Mouse (Mus musculus) kidney, embryonic 14.5 days (tissue): ENCODE results near the gene Focad. TPM values are rescaled to one million over a fixed set of nuclear protein-coding genes. Genes with fewer than 3 reads are reported as not detected.
A peak's percentile ranks its signal among the peaks of the same experiment; 100 is the strongest.

ENCODE experiments used
- ATAC-seq: fragments of 200-750 bp; cut with Nextera tagmentation; 2 replicates; pipeline ENCODE4 v1.8.0; 2017; ENCODE audit warnings: moderate number of reproducible peaks, mild to moderate bottlenecking, moderate TSS enrichment, moderate library complexity; ENCODE audit not compliant: low FRiP score, low TSS enrichment
- H3K27ac ChIP-seq: fragments of 300-500 bp; sonication (generic); 2 replicates; pipeline ENCODE4 v1.5.1; 2014; ENCODE audit warnings: low read depth, mild to moderate bottlenecking, low read length, moderate library complexity, mixed read lengths
- H3K27me3 ChIP-seq: fragments of 300-500 bp; sonication (generic); 2 replicates; pipeline ENCODE4 v1.6.1; 2014; ENCODE audit warnings: mild to moderate bottlenecking, low read length; ENCODE audit not compliant: control insufficient read depth, insufficient read depth
- H3K36me3 ChIP-seq: fragments of 300-500 bp; sonication (generic); 2 replicates; pipeline ENCODE4 v1.6.1; 2014; ENCODE audit warnings: low read length, mixed read lengths; ENCODE audit not compliant: control insufficient read depth, insufficient read depth
- H3K4me1 ChIP-seq: fragments of 300-500 bp; sonication (generic); 2 replicates; pipeline ENCODE4 v1.6.1; 2014; ENCODE audit warnings: low read length, mixed read lengths; ENCODE audit not compliant: control insufficient read depth, insufficient read depth
- H3K4me2 ChIP-seq: fragments of 300-500 bp; sonication (generic); replicated peaks from 2 replicates; pipeline ENCODE4 v1.6.1; 2014; ENCODE audit warnings: low read depth, mild to moderate bottlenecking, low read length
- H3K4me3 ChIP-seq: fragments of 300-500 bp; sonication (generic); 2 replicates; pipeline ENCODE4 v1.5.1; 2014; ENCODE audit warnings: mild to moderate bottlenecking, low read length
- H3K9ac ChIP-seq: fragments of 300-500 bp; sonication (generic); 2 replicates; pipeline ENCODE4 v1.6.1; 2014; ENCODE audit warnings: low read depth, mild to moderate bottlenecking, low read length, moderate library complexity
- H3K9me3 ChIP-seq: fragments of 300-500 bp; sonication (generic); 2 replicates; pipeline ENCODE4 v1.6.1; 2016; ENCODE audit warnings: low read length; ENCODE audit not compliant: control insufficient read depth
- WGBS: fragments of 180-500 bp; shearing (Covaris S2); extraction: QIAGEN DNeasy Blood & Tissue Kit; methylation state at CpG from one replicate; pipeline ENCODE4 v1.1.7; 2014; 5-methylcytosine and 5-hydroxymethylcytosine counted together
- polyA plus RNA-seq: library from polyadenylated mRNA; unstranded; fragments of >200 nt; fragmentation: Nextera tagmentation; extraction: Ambion mirVana; gene quantifications from 2 replicates; pipeline ENCODE4 v1.2.1, GENCODE M21; 2014

The Focad gene
- polyA plus RNA-seq, 1 experiment from 2014 or later = 19.5 TPM

DNA sequence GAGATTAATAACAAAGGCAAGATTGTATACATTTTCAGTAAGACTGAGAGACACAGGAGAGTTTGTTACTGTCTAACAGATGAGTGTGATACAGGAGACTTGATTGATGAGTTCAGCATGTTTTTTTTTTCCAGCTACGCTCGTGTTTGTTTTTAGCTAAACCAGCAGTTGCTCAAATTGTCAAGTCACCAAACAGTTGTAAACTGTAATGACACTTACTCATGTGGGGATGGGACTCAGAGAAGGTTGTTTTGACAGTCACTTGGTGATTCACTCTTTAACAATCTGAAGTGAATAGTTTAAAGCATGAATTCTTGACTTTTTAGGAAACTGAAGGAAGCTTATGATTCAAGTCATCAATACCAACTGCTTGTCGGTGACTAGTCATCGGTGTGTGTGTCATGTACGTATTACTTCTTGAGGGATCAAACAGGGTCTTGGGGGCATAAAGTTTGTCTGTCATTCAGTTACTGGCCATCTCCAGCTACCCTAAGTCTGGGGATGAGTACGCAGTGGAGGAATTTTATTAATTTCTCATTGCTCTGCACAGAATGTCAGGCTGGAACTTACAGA lies 342.2 kb downstream of the Focad start:
- Histone ChIP-seq H3K27ac (no peak overlapping the region), H3K36me3 (no peaks in the 10 kb centered on the region), H3K27me3 (no peaks in the 10 kb centered on the region), H3K4me2 (no peak overlapping the region), H3K9ac (no peak overlapping the region), H3K4me3 (no peak overlapping the region), H3K4me1 (0 out of 2 replicates have a peak, but pooled peaks cover 13% of the 10 kb centered on the region), H3K9me3 (no peaks in the 10 kb centered on the region)
- WGBS = 69% methylated on average over 6 of the region's 6 CpGs
- ATAC-seq = no peak

DNA sequence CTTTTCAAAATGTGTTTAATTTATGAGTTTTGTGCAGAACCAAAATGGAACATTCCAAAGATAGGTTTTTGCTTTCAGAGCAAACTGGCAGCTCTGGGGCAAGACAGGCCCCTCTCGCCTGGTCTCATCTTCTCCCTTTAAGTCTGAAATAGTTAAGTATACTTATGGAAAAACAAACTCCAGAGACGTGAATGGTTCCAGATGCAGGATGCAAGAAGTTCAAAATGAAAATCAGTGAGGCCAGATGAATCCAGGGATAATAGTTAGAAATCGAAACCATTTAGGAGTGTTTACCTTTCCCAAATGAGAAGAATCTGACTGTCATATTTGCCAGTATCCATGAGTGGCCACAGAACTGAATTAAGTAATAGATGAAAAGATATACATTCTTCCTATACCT lies 342.7 kb downstream of the Focad start:
- Histone ChIP-seq H3K4me3 (no peak overlapping the region), H3K27me3 (no peaks in the 10 kb centered on the region), H3K4me1 (0 out of 2 replicates have a peak, but pooled peaks cover 13% of the 10 kb centered on the region), H3K27ac (no peak overlapping the region), H3K9me3 (no peaks in the 10 kb centered on the region), H3K4me2 (no peak overlapping the region; the same call in 1 of the 2 replicates), H3K9ac (no peak overlapping the region), H3K36me3 (no peaks in the 10 kb centered on the region)
- whole genome bisulfite sequencing = 82% methylated on average over 3 of the region's 3 CpGs
- ATAC-seq = no peak

GRCm38 (mm10) chr4:88437917-88438316 lies 343.5 kb downstream of the Focad start:
- no peaks in the 10 kb centered on the region for H3K36me3 ChIP-seq
- peak overlapping the region; percentile 53; the same call in 1 of the 2 replicates for H3K9ac ChIP-seq
- H3K9me3 ChIP-seq = no peaks in the 10 kb centered on the region
- 43% methylated on average over 2 of the region's 2 CpGs for WGBS
- H3K4me2 ChIP-seq = peak overlapping the region; percentile 64
- H3K4me3 ChIP-seq = peak overlapping the region; percentile 41
- 0 out of 2 replicates have a peak, but pooled peaks cover 13% of the 10 kb centered on the region for H3K4me1 ChIP-seq
- no peaks in the 10 kb centered on the region for H3K27me3 ChIP-seq
- peak overlapping the region; percentile 82 for H3K27ac ChIP-seq
- no peak for ATAC-seq

GRCm38 (mm10) chr4:88438326-88438989 lies 344.0 kb downstream of the Focad start, which contains the start of gene Hacd4:
Gene Hacd4, minus strand, starts transcription at chr4:88438928.
- H3K4me1 ChIP-seq = 0 out of 2 replicates have a peak, but pooled peaks cover 13% of the 10 kb centered on the region
- WGBS = 6% methylated on average over 14 of the region's 14 CpGs
- H3K9ac ChIP-seq = peak within 1 kb of the TSS; percentile 53; the same call in 1 of the 2 replicates
- peak within 1 kb of the TSS; percentile 64 for H3K4me2 ChIP-seq
- H3K9me3 ChIP-seq = no peaks in the 10 kb centered on the region
- H3K27ac ChIP-seq = peak within 1 kb of the TSS; percentile 82
- peak within 1 kb of the TSS; percentile 41 for H3K4me3 ChIP-seq
- peak; percentile 94 for ATAC-seq
- H3K36me3 ChIP-seq = no peaks in the 10 kb centered on the region
- H3K27me3 ChIP-seq = no peaks in the 10 kb centered on the region

DNA sequence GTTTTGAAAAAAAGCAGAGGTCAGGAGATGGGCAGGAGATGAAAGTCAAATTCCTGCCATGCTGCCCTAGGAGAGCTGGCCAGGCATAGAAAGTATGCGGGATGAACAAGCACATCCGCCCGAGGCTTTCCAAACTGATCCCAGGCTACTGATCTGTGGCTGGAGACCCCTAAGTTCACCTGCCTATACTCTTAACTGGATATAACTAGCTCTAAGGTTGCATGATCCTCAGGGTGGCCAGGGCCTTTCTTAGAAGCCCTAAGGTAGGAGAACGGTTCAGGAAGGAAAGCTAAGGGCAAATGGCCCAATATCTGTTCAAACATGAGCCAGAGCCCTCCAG lies 344.5 kb downstream of the Focad start:
- Histone ChIP-seq H3K9ac (peak overlapping the region; percentile 53; the same call in 1 of the 2 replicates), H3K4me1 (0 out of 2 replicates have a peak, but pooled peaks cover 13% of the 10 kb centered on the region), H3K27me3 (no peaks in the 10 kb centered on the region), H3K9me3 (no peaks in the 10 kb centered on the region), H3K4me3 (peak overlapping the region; percentile 41), H3K4me2 (peak overlapping the region; percentile 64), H3K36me3 (no peaks in the 10 kb centered on the region), H3K27ac (peak overlapping the region; percentile 82)
- ATAC-seq = no peak
- 12% methylated on average over 4 of the region's 4 CpGs for WGBS

DNA sequence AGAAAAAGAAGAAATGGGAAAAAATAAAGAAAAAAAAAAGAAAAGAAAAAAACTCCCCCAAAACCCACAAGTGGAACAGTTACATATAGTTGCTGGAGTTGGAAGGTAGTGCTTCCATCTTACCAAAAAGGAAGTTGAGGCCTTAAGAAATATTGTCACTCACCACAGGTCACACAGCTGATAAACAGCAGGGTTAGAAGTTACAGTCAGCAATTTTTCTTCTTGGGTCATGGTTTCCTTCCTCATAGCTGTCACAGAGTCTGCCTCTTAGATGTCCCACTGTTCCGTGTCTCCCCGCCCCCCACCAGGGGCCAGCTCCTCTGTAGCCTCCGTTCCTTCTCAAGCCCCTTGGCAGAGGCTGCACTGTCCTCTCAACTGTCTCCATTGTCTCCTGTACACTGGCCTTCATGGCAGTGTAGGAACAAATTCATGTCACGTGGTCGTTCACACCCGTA lies 345.3 kb downstream of the Focad start:
- H3K4me3 ChIP-seq = no peak overlapping the region
- peak overlapping the region; percentile 37 for H3K27ac ChIP-seq
- no peaks in the 10 kb centered on the region for H3K27me3 ChIP-seq
- no peaks in the 10 kb centered on the region for H3K9me3 ChIP-seq
- H3K4me2 ChIP-seq = no peak overlapping the region
- H3K9ac ChIP-seq = no peak overlapping the region
- ATAC-seq = no peak
- WGBS = 74% methylated on average over 6 of the region's 6 CpGs
- no peaks in the 10 kb centered on the region for H3K36me3 ChIP-seq
- 0 out of 2 replicates have a peak, but pooled peaks cover 13% of the 10 kb centered on the region for H3K4me1 ChIP-seq

DNA sequence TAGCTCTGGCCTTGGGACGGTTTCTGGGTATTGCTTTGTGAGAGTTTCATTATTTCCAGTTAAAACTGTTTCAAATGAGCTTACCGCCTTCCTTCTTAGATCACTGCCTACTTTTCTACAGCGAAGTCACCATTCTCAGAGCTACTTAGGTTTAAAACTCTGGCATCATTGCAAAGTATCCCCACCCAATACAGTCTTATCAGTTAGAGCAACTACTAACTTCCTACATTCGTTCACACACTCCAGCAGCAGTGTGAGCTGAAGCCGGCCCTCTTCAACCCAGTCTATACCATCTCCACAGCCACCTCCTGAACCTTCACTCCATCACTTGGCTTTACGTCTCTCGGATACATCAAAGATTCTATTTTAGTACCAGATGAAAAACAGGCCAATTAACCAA lies 346.4 kb downstream of the Focad start:
- WGBS = 91% methylated on average over 7 of the region's 7 CpGs
- Histone ChIP-seq H3K27ac (no peak overlapping the region), H3K27me3 (no peaks in the 10 kb centered on the region), H3K4me3 (no peak overlapping the region), H3K36me3 (no peaks in the 10 kb centered on the region), H3K9me3 (no peaks in the 10 kb centered on the region), H3K4me1 (0 out of 2 replicates have a peak, but pooled peaks cover 13% of the 10 kb centered on the region), H3K9ac (no peak overlapping the region), H3K4me2 (no peak overlapping the region)
- no peak for ATAC-seq

GRCm38 (mm10) chr4:88448976-88449375 lies 354.5 kb downstream of the Focad start:
- 81% methylated on average over 2 of the region's 2 CpGs for WGBS
- H3K9ac ChIP-seq = no peak overlapping the region
- no peak for ATAC-seq

DNA sequence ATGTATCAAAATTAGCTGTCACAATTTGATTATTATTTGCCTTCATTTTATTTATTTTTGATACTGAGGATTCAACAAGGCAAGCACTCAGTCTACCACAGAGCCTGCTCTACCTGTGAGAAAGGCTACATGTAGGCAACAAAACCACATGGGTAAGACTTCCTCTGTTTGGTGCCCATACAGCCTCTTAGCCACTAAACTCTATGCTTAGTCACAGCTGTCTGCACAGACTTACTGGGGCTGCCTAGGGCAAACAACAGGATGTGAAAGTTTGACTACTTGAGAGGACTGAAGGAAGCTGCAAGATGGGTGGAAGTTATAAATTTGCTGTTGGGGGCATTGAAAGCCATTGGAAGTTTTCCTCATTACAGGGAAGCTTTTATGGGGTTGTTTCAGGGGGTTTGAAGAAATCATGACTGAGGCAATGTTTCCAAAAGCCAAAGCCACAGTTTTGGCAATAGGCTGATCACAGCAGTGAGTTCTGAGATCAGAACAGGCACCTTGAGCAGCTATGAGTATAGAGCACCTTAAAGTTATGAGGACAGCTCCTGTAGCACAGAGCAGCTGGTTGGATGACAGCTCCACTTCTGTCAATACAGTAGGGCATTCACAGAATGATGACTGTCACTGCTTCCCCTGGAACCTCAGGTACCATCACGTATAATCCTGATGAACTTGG lies 355.8 kb downstream of the Focad start:
- no peak for ATAC-seq
- no peak overlapping the region for H3K4me3 ChIP-seq
- H3K9ac ChIP-seq = no peak overlapping the region
- H3K4me1 ChIP-seq = no peaks in the 10 kb centered on the region
- no peaks in the 10 kb centered on the region for H3K36me3 ChIP-seq
- H3K27me3 ChIP-seq = no peaks in the 10 kb centered on the region
- WGBS = 78% methylated on average over 1 of the region's 1 CpGs
- H3K4me2 ChIP-seq = no peak overlapping the region
- H3K27ac ChIP-seq = no peak overlapping the region
- H3K9me3 ChIP-seq = no peaks in the 10 kb centered on the region

More at GRCm38 (mm10) chr4:88448976-88449375, 354.5 kb downstream of the Focad start:
- H3K4me2 ChIP-seq = no peak overlapping the region
- no peaks in the 10 kb centered on the region for H3K9me3 ChIP-seq
- no peak overlapping the region for H3K27ac ChIP-seq
- H3K4me1 ChIP-seq = no peaks in the 10 kb centered on the region
- no peak overlapping the region for H3K4me3 ChIP-seq
- no peaks in the 10 kb centered on the region for H3K27me3 ChIP-seq
- H3K36me3 ChIP-seq = no peaks in the 10 kb centered on the region
